Mouse (Mus musculus) kidney, adult 9 months (tissue): ENCODE measurements around the gene L1td1.
"Not testable (repeated sequence)": the region's sequence is repeated elsewhere in the genome, so short reads cannot be mapped to it uniquely, and the experiment has no call there.

Experiments
- DNase-seq: peaks from one replicate; pipeline ENCODE4 v3.0.0; 2022

The L1td1 gene

GRCm38 (mm10) chr4:98726590-98727237 is at the start of gene L1td1:
TSS of gene L1td1 (plus strand) at chr4:98726734.
- no peak for DNase-seq

DNA sequence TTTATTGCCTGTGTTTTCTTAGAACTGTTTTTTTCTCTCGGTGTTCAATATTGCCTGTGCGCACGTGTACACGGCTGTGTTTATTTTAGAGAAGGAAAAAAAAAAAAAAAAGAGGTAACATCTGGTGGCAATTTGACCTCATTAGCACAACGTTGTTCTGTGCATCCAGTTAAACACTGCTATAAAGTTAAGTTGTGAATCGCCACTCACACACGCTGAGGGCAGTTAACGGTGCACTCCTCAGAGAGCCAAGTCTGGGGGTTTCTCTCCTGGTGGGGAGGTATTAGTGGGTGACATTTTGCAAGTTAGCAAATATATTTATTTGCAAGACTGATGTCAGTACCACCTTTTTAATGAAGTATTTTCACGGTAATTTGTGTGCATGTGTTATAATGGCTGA is 49.0 kb upstream of the L1td1 start:
- DNase-seq: no peak

GRCm38 (mm10) chr4:98686678-98687267 is 39.8 kb upstream of the L1td1 start:
- DNase-seq: no peak

DNA sequence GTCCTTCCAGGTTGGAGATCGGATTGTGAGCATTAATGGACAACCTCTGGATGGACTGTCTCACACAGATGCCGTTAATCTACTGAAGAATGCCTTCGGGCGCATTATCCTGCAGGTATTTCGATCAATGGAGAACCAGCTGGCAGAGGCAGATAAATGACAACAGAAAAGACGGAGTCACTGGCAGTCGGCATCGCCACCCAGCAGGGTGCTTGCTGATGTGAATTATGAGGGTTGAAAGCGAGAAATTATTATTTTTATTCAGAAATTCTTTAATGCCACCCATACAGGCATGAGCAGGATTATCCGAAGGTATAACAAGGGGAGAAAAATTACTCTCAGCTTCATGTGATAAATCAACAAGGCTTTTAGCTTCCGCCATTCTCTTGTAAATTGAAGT is 38.4 kb upstream of the L1td1 start:
- DNase-seq: no peak

GRCm38 (mm10) chr4:98688520-98688919 is 38.0 kb upstream of the L1td1 start:
- no peak for DNase-seq

DNA sequence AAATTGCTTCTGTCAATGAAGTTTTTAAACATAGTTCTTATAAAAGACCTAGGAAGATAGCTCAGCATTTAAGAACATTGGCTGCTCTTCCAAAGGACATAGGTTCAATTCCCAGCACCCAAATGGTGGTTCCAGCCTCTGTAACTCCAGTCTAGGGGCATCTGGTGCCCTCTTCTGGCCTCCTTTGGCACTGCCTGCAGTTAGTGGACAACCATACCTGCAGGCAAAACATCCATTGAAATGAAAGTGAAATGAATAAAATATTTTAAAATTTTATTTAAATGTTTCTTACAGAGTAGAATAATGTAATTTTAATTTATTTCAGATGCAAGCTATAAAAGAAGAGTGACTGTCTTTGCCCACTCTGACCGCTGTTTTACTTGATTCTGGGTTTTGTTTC is 36.5 kb upstream of the L1td1 start:
- DNase-seq: no peak

- peak; percentile 71 for DNase-seq
These were observed 32.9 kb upstream of the L1td1 start for GRCm38 (mm10) chr4:98693465-98694185.

DNA sequence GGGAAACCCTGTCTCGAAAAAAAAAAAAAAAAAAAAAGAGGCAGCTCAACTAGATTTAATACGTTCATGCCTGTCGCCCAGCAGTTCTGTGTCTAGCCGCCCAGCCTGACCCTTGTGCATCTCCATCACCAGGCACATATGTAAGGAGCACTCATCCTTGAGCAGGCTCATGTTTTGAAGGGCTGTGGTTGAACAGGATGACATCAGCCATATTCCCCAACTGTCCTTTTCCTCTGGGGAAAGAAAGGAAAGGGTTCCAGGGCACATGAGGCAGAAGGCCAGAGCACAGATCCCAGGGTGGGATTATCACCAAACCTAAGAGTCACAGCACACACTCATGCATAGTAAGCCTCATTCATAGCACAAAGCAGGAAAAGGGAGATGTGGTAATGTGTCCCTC is 28.6 kb upstream of the L1td1 start:
- DNase-seq: no peak

DNA sequence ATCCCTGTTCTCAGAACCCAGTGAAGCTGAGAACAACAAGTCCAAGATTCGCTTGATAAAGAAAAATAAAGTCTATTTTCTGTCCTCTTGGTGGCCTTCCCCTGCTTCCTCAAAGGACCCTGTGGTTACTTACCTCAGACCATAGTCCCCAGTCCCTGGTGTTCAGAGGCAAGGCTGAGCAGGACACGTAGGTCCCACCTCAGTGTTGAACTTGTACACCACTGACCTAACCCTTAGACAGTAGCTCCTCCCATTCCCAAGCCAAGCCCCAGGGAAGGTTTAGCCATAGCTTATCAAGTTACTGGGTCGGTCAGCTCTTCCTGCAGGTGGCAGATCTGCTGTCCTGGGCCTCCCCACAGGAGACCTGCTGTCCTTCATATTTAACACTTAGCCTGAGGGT is 27.6 kb upstream of the L1td1 start:
- no peak for DNase-seq

DNA sequence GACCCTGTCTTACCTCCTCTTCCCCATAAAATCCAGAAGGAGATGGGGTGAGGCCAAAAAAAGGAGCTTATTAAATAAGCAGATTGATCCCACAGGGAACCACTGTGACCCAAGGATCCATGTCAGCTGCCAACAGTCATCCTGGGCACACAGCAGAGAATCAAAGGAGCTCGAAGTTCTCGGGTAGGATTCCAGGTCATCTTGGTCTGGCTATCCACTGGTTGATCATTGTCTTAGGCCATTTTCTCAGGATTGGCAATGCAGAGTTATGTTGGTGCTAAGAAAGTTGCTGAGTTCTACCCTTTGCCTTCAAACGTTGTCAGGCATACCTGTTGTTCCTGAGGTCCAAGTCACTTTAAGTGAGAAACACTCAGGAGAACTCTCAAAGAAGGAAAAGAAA is 26.4 kb upstream of the L1td1 start:
- DNase-seq: peak; percentile 56

DNA sequence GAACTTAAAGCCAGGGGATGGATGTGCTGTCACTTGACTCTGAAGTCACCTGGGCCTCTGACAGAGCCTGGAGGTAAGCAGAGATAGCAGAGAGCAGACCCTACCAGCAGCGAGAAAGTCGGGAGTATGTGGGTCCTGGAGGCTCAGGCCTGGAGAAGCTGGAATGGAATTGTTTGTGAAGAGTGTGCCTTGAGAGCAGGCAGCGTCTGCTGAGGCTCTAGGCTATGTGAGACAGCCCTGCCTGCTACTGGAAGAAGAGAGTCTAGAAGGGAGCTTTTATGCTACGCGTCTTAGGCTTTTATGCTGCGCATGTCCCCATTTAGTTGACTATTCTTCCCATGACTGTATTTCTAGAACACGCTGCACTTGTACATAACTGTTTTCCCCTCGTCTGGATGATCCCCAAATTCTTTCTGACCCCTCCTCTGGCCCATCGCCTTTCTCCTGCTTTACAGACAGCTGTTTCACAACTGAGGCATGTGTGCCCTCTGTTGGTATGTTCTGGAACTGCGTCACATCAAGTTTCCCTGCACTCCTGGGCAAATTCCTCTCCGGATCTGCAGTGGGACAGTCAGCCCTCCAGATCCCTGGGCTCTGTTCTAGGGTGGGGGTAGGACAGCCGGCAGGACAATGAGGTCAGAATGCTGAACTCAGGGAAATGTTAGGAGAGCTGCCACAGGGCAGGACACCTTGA is 24.2 kb upstream of the L1td1 start:
- DNase-seq: peak; percentile 69

DNA sequence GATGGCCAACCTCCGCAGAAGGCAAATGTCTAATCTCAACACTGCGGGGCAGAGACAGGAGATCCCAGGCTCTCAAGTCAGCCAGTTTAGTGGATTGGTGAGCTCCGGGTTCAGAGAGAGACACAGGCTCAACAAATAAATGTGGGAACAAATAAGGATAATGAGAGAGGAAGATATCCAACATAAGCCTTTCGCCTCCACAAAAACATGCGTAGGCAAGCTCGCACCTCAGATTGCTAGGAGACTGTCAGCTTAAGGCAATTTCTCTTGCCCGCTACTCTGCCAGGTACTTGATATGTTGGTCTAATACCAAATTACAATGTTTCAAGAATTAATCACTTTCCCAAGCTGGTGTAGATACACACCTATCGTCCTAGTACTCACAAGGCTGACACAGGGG is 15.6 kb upstream of the L1td1 start:
- DNase-seq: no peak

GRCm38 (mm10) chr4:98717735-98718546 is 8.6 kb upstream of the L1td1 start:
- no peak for DNase-seq

- no peak for DNase-seq
These were observed 8.0 kb upstream of the L1td1 start for GRCm38 (mm10) chr4:98718547-98718917.

GRCm38 (mm10) chr4:98722454-98722853 is 4.1 kb upstream of the L1td1 start:
- peak; percentile 73 for DNase-seq

DNA sequence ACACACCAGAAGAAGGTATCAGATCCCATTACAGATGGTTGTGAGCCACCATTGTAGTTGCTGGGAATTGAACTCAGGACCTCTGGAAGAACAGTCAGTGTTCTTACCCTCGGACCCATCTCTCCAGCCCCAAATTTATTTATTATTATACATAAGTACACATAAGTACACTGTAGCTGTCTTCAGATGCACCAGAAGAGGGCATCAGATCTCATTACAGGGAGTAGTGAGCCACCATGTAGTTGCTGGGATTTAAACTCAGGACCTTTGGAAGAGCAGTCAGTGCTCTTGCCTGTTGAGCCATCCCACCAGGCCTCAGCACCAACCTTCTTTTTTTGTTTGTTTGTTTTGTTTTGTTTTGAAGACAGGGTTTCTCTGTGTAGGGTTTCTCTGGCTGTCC is 1.9 kb upstream of the L1td1 start:
- DNase-seq: not testable (repeated sequence)

GRCm38 (mm10) chr4:98725439-98725838 is 1.1 kb upstream of the L1td1 start:
- peak; percentile 17 for DNase-seq

GRCm38 (mm10) chr4:98727295-98727958 is 893 bp downstream of the L1td1 start:
- DNase-seq: no peak

DNA sequence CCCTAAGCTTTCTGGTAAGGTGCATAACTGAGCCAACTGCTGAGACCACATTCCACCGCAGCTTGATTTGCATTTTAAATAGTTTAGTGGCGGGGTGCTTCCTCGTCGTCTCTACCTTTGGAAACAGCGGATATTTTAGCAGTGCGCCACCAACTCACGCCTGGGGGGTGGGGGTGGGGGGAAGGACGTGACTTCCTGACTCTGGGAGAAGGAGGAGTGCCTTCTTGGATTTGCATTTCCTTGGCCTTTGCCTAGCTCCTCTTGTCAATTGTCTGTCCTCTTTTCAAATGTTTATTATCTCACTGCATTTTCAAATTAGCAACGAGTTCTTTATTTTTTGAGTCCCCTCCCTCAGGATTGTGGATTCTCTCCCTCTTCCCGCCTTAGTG is 1.4 kb downstream of the L1td1 start:
- DNase-seq: no peak

DNA sequence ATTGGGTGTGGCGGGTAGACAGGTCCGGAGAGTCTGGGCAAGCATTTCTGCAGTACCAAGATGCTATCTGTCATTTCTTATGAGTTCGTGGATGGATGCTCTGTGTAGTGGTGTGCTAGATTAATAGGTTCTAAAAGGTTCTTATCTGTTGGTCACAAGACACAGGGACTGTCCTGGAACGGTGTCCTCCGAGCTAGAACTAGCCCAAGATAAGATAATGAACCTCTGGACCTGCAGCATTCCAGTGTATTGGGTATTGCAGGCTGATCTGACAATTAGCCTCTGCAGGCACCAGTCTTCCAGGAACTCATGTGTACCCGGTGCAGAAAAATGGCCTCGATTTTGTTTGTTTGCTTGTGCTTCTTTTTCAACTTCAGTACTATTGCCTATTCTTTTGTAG is 2.2 kb downstream of the L1td1 start:
- DNase-seq: no peak

DNA sequence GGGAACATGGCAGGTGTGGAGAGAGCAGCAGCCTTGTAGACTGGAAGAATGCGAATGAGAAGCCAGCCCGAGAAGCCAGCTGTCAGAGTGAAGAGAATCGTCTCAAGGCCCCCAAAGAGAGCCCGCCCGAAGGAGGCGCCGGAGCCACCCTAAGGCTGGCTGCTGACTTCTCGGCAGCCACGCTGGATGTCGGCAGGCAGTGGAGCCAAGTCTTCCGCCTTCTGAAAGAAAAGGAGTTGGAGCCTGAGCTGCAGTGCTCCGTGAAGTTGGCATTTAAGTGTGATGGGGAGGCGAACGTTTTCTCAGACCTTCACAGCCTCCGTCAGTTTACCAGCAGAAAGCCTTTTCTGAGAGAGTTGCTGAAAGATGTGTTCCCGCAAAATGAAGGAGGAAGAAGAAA is 7.1 kb downstream of the L1td1 start:
- no peak for DNase-seq

DNA sequence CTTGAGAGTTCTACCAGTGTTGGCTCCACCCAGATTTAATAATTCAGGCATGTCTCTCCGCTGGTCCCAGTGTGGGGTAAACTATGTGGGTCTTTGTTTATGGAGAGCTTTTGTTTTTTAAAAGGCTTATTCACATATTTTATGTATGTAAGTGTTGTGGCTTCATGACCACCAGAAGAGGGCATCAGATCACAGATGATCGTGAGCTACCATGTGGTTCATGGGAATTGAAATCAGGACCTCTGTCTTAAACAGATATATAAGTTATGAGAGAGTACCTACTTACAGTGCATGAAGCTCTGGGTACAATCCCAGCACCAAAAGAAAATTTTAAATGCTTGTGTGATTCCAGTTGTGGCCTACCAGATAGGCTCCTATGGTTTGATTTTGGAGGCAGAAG is 13.2 kb downstream of the L1td1 start:
- DNase-seq: peak; percentile 18
